Mouse (Mus musculus) heart, embryonic 13.5 days (tissue): ENCODE data around the gene Rint1. TPM values are rescaled to one million over a fixed set of nuclear protein-coding genes. Genes with fewer than 3 reads are reported as not detected.

Experiments used
- polyA plus RNA-seq: library from polyadenylated mRNA; unstranded; fragments of >200 nt; fragmentation: Nextera tagmentation; extraction: Ambion mirVana; gene quantifications from 2 replicates; pipeline ENCODE4 v1.2.1, GENCODE M21; 2015

Rint1 gene
- polyA plus RNA-seq, 1 experiment from 2014 or later: 26.1 TPM

Other genes with a start within 250 kb of the Rint1 start
- gene Srpk2, start 103.1 kb upstream of the Rint1 start, polyA plus RNA-seq: 37.7 and 45.5 TPM in 2 replicates
- gene Pus7, start 4.0 kb upstream of the Rint1 start, polyA plus RNA-seq: 21.1 and 21.4 TPM in 2 replicates
- 92.0 and 100 TPM in 2 replicates for gene Tomm7, start 56.5 kb downstream of the Rint1 start, polyA plus RNA-seq
- gene Fam126a, start 243.0 kb downstream of the Rint1 start, polyA plus RNA-seq: 32.6 and 33.9 TPM in 2 replicates